Mouse (Mus musculus): ENCODE measurements around the gene Gm5796. TPM values are rescaled to one million over a fixed set of nuclear protein-coding genes. Genes with fewer than 3 reads are reported as not detected.
"Not testable (repeated sequence)": the region's sequence is repeated elsewhere in the genome, so short reads cannot be mapped to it uniquely, and the experiment has no call there.

The Gm5796 gene
- not detected in 2 replicates for total RNA-seq (2015)
- total RNA-seq (2017) = not detected in 2 replicates

DNA sequence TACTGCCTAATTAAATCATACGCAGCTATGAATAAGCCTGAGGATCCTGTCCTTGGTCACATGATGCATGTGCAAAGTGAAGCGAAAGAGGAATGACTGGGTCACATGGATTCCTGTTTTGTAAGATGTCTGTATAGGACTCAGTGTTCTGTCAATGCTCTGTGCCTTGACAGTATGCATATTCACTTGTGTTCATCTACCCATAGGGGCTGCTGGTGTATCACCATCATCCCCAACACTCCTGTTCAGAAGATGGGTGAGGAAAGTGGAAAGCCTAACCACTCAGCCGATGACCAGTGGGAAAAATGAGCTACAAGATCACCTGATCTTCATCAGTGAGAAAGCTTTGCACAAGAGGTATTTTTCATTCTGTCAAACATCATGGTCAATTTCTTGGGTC, at the start of gene Gm5796:
Gm5796 (plus strand) TSS at position 301 of the 400 bp plus-strand sequence.
- not testable (repeated sequence) for ATAC-seq (ENCODE audit: poor library complexity, severe bottlenecking)

DNA sequence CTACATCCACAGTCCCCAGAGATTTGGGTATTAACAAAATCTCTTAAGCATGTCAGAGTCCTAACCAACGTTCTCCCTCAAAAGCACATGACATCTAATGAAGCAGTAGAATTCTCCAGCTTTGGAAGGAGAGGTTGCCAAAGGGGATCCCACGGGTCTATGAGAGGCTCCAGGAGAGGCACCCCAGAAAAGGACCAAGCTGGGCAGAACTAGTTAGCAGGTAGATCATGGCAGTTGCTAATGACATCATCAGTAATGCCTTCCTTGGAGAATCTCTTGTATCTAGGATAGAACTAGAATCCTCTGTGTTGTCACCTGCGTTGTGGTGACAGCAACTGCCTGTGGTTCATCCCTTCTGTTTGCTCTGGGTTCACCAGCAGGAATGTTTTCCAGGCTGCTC, 25.6 kb upstream of the Gm5796 start, which contains the start of gene Gm3099:
Gm3099 (plus strand) TSS at position 301 of the 400 bp plus-strand sequence.
- ATAC-seq (ENCODE audit: poor library complexity, severe bottlenecking) = not testable (repeated sequence)

DNA sequence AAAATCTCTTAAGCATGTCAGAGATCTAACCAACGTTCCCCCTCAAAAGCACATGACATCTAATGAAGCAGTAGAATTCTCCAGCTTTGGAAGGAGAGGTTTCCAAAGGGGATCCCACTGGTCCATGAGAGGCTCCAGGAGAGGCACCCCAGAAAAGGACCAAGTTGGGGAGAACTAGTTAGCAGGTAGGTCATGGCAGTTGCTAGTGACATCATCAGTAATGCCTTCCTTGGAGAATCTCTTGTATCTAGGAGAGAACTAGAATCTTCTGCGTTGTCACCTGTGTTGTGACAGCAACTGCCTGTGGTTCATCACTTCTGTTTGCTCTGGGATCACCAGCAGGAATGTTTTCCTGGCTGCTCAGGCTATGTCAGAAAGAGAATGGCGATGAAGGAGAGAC, 60.1 kb downstream of the Gm5796 start, which contains the start of gene Gm3115:
Gm3115 (plus strand) TSS at position 301 of the 400 bp plus-strand sequence.
- not testable (repeated sequence) for ATAC-seq (ENCODE audit: poor library complexity, severe bottlenecking)

Other genes starting within 250 kb of the Gm5796 start
- gene Gm3002, start 213.9 kb upstream of the Gm5796 start, total RNA-seq (2015) = not detected in 2 replicates
- not detected in 2 replicates for gene Gm3002, start 213.9 kb upstream of the Gm5796 start, total RNA-seq (2017)
- 0.11 TPM in 1 of 2 replicates, not detected in the other for gene Gm3033, start 177.7 kb upstream of the Gm5796 start, total RNA-seq (2015)
- gene Gm3033, start 177.7 kb upstream of the Gm5796 start, total RNA-seq (2017) = not detected in 2 replicates
- not detected in 2 replicates for gene Gm2916, start 139.8 kb upstream of the Gm5796 start, total RNA-seq (2015)
- not detected in 2 replicates for gene Gm2916, start 139.8 kb upstream of the Gm5796 start, total RNA-seq (2017)
- not detected in 2 replicates for gene Gm3029, start 92.2 kb upstream of the Gm5796 start, total RNA-seq (2015)
- gene Gm3029, start 92.2 kb upstream of the Gm5796 start, total RNA-seq (2017) = not detected in 2 replicates
- not detected in 2 replicates for gene Gm3095, start 60.4 kb upstream of the Gm5796 start, total RNA-seq (2015)
- not detected in 2 replicates for gene Gm3095, start 60.4 kb upstream of the Gm5796 start, total RNA-seq (2017)
- not detected in 2 replicates for gene Gm3099, start 25.5 kb upstream of the Gm5796 start, total RNA-seq (2015)
- gene Gm3099, start 25.5 kb upstream of the Gm5796 start, total RNA-seq (2017) = not detected in 2 replicates
- gene Gm3115, start 60.2 kb downstream of the Gm5796 start, total RNA-seq (2015) = not detected in 2 replicates
- gene Gm3115, start 60.2 kb downstream of the Gm5796 start, total RNA-seq (2017) = not detected in 2 replicates
- not detected in 2 replicates for gene Gm8108, start 86.6 kb downstream of the Gm5796 start, total RNA-seq (2015)
- not detected in 2 replicates for gene Gm8108, start 86.6 kb downstream of the Gm5796 start, total RNA-seq (2017)
- gene Gm3127, start 141.1 kb downstream of the Gm5796 start, total RNA-seq (2015) = not detected in 2 replicates
- gene Gm3127, start 141.1 kb downstream of the Gm5796 start, total RNA-seq (2017) = not detected in 2 replicates
- not detected in 2 replicates for gene Gm2974, start 158.6 kb downstream of the Gm5796 start, total RNA-seq (2015)
- gene Gm2974, start 158.6 kb downstream of the Gm5796 start, total RNA-seq (2017) = not detected in 2 replicates
- gene Gm3138, start 225.7 kb downstream of the Gm5796 start, total RNA-seq (2015) = not detected in 2 replicates
- not detected in 2 replicates for gene Gm3138, start 225.7 kb downstream of the Gm5796 start, total RNA-seq (2017)

All from megakaryocyte, adult 5-6 weeks (primary cell).